Mouse (Mus musculus) hindbrain, embryonic 13.5 days (tissue): ENCODE measurements around the gene Treml1. TPM values are rescaled to one million over a fixed set of nuclear protein-coding genes. Genes with fewer than 3 reads are reported as not detected.
"Not testable (repeated sequence)": the region's sequence is repeated elsewhere in the genome, so short reads cannot be mapped to it uniquely, and the experiment has no call there.

ENCODE experiments used
- ATAC-seq: fragments of 200-750 bp; cut with Nextera tagmentation; 2 replicates; pipeline ENCODE4 v1.8.0; 2017; ENCODE audit warnings: moderate TSS enrichment; ENCODE audit not compliant: low FRiP score
- H3K27ac ChIP-seq: fragments of 300-500 bp; sonication (generic); 2 replicates; pipeline ENCODE4 v1.5.1; 2015; ENCODE audit warnings: inconsistent platforms, mild to moderate bottlenecking, moderate library complexity
- H3K27me3 ChIP-seq: fragments of 300-500 bp; sonication (generic); 2 replicates; pipeline ENCODE4 v1.6.1; 2015; ENCODE audit warnings: mild to moderate bottlenecking, inconsistent platforms
- H3K36me3 ChIP-seq: fragments of 300-500 bp; sonication (generic); 2 replicates; pipeline ENCODE4 v1.6.1; 2015; ENCODE audit warnings: mild to moderate bottlenecking, inconsistent platforms
- H3K4me1 ChIP-seq: fragments of 300-500 bp; sonication (generic); replicated peaks from 2 replicates; pipeline ENCODE4 v1.6.1; 2015; ENCODE audit warnings: inconsistent platforms
- H3K4me2 ChIP-seq: fragments of 300-500 bp; sonication (generic); 2 replicates; pipeline ENCODE4 v1.6.1; 2015; ENCODE audit warnings: inconsistent platforms, mild to moderate bottlenecking, moderate library complexity
- H3K4me3 ChIP-seq: fragments of 300-500 bp; sonication (generic); 2 replicates; pipeline ENCODE4 v1.5.1; 2015; ENCODE audit warnings: mild to moderate bottlenecking, inconsistent platforms
- H3K9ac ChIP-seq: fragments of 300-500 bp; sonication (generic); 2 replicates; pipeline ENCODE4 v1.6.1; 2015; ENCODE audit warnings: mild to moderate bottlenecking, inconsistent platforms
- H3K9me3 ChIP-seq: fragments of 300-500 bp; sonication (generic); 2 replicates; pipeline ENCODE4 v1.6.1; 2016; ENCODE audit warnings: inconsistent platforms
- WGBS: fragments of 180-500 bp; shearing (Covaris S2); methylation state at CpG from one replicate; pipeline ENCODE4 v1.1.7; 2015; 5-methylcytosine and 5-hydroxymethylcytosine counted together
- polyA plus RNA-seq: library from polyadenylated mRNA; unstranded; fragments of >200 nt; fragmentation: Nextera tagmentation; extraction: Ambion mirVana; gene quantifications from 2 replicates; pipeline ENCODE4 v1.2.1, GENCODE M21; 2015

The Treml1 gene
- polyA plus RNA-seq = 0.74 and 1.00 TPM in 2 replicates

GRCm38 (mm10) chr17:48359616-48360015 is at the start of gene Treml1:
Gene Treml1 (plus strand): TSS chr17:48359916.
- no peak for ATAC-seq
- H3K4me3 ChIP-seq = no peak within 1 kb of the TSS
- no peak within 1 kb of the TSS for H3K9ac ChIP-seq
- H3K4me2 ChIP-seq = no peak within 1 kb of the TSS
- H3K4me1 ChIP-seq = no peaks in the 10 kb centered on the region
- no peaks in the 10 kb centered on the region for H3K27me3 ChIP-seq
- 83% methylated on average over 7 of the region's 7 CpGs for WGBS
- H3K36me3 ChIP-seq = no peaks in the 10 kb centered on the region
- H3K27ac ChIP-seq = no peak within 1 kb of the TSS
- no peaks in the 10 kb centered on the region for H3K9me3 ChIP-seq

GRCm38 (mm10) chr17:48312124-48312523 is 47.6 kb upstream of the Treml1 start:
- H3K27ac ChIP-seq = no peak overlapping the region
- ATAC-seq = no peak
- WGBS = 87% methylated on average over 2 of the region's 2 CpGs
- H3K4me3 ChIP-seq = no peak overlapping the region
- no peaks in the 10 kb centered on the region for H3K4me1 ChIP-seq
- H3K36me3 ChIP-seq = no peaks in the 10 kb centered on the region
- H3K27me3 ChIP-seq = no peaks in the 10 kb centered on the region
- H3K9me3 ChIP-seq = no peaks in the 10 kb centered on the region
- no peak overlapping the region for H3K4me2 ChIP-seq
- H3K9ac ChIP-seq = no peak overlapping the region

- H3K9ac ChIP-seq, H3K4me3 ChIP-seq, H3K36me3 ChIP-seq, H3K27me3 ChIP-seq, H3K4me2 ChIP-seq, H3K9me3 ChIP-seq, H3K27ac ChIP-seq, H3K4me1 ChIP-seq, ATAC-seq: not testable (repeated sequence)
- 93% methylated on average over 3 of the region's 3 CpGs for WGBS
Observed at GRCm38 (mm10) chr17:48315905-48316579, 43.7 kb upstream of the Treml1 start, which contains the start of gene B430306N03Rik. Gene B430306N03Rik (plus strand): TSS chr17:48316141.

DNA sequence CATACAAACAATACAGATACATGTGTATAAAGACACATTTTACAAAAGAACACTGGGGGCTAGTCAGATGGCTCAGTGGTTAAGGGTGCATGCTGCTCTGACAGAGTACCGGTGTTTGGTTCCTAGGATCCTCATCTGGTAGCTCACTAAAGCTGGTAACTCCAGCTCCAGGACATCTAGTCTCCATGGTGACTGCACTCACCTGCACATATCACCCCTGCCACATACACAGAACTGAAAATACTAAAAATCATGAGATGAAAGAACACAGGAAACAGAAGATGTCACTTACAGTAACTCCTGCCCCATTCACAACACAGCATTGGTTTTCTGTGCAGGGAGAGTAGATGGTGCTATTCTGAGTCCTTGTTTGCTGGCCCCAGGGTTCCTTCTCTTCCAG is 41.0 kb upstream of the Treml1 start:
- Histone ChIP-seq H3K27me3 (no peaks in the 10 kb centered on the region), H3K27ac (no peak overlapping the region), H3K9me3 (no peaks in the 10 kb centered on the region), H3K4me2 (no peak overlapping the region), H3K36me3 (no peaks in the 10 kb centered on the region), H3K4me3 (no peak overlapping the region), H3K4me1 (no peaks in the 10 kb centered on the region), H3K9ac (no peak overlapping the region)
- WGBS = 100% methylated on average over 1 of the region's 1 CpGs
- no peak for ATAC-seq

DNA sequence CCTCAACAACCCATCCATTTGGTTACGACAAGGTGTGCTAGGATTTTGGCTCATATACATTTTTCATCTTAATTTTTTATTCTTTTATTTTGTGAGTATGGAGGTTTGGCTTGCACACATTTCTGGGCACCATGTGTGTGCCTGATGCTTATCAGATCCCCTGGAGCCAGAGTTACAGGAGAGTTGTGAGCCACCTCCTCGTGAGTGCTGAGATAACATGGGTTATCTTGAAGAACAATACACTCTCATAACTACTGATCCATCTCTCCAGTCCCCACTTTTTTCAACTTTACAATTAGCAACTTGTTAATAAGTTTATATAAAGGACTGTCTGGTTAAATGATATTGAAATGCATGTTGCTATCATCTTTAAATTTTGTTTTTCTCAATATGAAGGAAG is 38.4 kb upstream of the Treml1 start:
- Histone ChIP-seq H3K27me3 (no peaks in the 10 kb centered on the region), H3K36me3 (no peaks in the 10 kb centered on the region), H3K4me2 (no peak overlapping the region), H3K9me3 (no peaks in the 10 kb centered on the region), H3K9ac (no peak overlapping the region), H3K4me3 (no peak overlapping the region), H3K4me1 (no peaks in the 10 kb centered on the region), H3K27ac (no peak overlapping the region)
- no peak for ATAC-seq
- 87% methylated on average over 2 of the region's 2 CpGs for WGBS

DNA sequence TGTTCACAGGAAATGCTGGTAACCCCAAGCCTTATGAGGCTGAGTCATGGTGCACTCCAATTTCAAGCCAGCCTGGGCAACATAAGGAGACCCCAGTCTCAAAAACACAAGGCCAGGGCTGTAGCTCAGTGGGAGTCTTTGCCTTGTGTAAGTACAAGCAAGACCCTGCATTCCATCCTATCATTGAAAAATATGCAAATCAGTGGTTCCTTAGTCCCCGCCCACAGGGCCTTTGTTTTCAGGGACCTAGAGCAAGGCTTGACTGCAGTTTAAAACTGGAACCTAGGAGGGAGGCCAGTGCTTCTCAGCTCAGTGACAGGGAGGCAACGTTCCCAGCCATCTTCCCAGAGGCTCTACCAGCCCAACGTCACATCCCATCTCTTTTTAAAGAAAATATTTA is 36.5 kb upstream of the Treml1 start:
- Histone ChIP-seq H3K27ac (no peak overlapping the region), H3K27me3 (no peaks in the 10 kb centered on the region), H3K36me3 (no peaks in the 10 kb centered on the region), H3K4me3 (no peak overlapping the region), H3K9ac (no peak overlapping the region), H3K4me1 (no peaks in the 10 kb centered on the region), H3K4me2 (no peak overlapping the region), H3K9me3 (no peaks in the 10 kb centered on the region)
- WGBS = 65% methylated on average over 3 of the region's 3 CpGs
- no peak for ATAC-seq

- H3K27ac ChIP-seq = no peak overlapping the region
- no peaks in the 10 kb centered on the region for H3K27me3 ChIP-seq
- no peaks in the 10 kb centered on the region for H3K9me3 ChIP-seq
- no peak overlapping the region for H3K4me2 ChIP-seq
- no peak overlapping the region for H3K4me3 ChIP-seq
- WGBS = 92% methylated on average over 5 of the region's 5 CpGs
- H3K9ac ChIP-seq = no peak overlapping the region
- H3K36me3 ChIP-seq = no peaks in the 10 kb centered on the region
- no peak for ATAC-seq
- no peaks in the 10 kb centered on the region for H3K4me1 ChIP-seq
Observed at GRCm38 (mm10) chr17:48324258-48324657, 35.5 kb upstream of the Treml1 start.

DNA sequence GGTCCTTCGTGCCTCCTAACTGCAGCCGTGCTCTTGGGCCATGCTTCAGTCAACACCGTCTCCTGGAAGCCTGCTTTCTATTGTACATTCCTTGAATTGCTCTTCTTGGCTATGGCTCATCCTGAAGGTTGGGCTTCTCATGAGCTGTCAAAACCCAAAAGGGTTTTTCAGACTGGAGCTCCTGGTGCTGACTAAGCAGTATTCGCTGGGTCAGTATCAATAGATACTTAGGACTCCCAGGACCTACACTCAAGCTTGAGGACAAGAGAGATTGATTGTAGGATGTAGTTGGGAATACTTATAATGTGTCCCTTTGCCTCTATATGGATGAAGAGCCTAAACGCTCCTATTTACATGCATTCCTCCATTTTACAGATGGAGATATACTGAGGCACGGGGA is 34.6 kb upstream of the Treml1 start:
- Histone ChIP-seq H3K4me2 (no peak overlapping the region), H3K4me1 (no peaks in the 10 kb centered on the region), H3K9me3 (no peaks in the 10 kb centered on the region), H3K27ac (no peak overlapping the region), H3K4me3 (no peak overlapping the region), H3K9ac (no peak overlapping the region), H3K27me3 (no peaks in the 10 kb centered on the region), H3K36me3 (no peaks in the 10 kb centered on the region)
- no peak for ATAC-seq
- 97% methylated on average over 6 of the region's 6 CpGs for WGBS

DNA sequence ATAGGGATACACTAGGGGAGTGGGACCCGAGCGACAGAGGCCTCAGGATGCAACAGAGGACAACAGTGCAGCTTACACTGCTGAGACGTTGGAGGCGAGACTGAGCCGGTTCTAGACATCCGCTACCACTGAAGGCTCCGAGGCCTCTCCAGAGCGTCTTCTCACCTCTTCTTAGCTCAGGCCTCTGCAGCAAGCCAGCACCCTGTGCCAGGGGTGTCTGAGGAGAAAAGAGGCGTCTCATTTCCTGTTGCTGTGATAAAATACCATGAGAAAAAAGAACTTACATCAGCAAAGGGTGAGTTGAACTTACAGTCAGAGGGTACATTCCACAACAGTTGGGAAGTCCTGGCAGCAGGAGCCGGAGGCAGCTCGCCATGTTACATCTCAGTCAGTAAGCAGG is 34.1 kb upstream of the Treml1 start:
- H3K36me3 ChIP-seq = no peaks in the 10 kb centered on the region
- 93% methylated on average over 11 of the region's 11 CpGs for WGBS
- no peaks in the 10 kb centered on the region for H3K9me3 ChIP-seq
- no peaks in the 10 kb centered on the region for H3K27me3 ChIP-seq
- H3K9ac ChIP-seq = no peak overlapping the region
- H3K27ac ChIP-seq = no peak overlapping the region
- ATAC-seq = no peak
- no peaks in the 10 kb centered on the region for H3K4me1 ChIP-seq
- H3K4me2 ChIP-seq = no peak overlapping the region
- no peak overlapping the region for H3K4me3 ChIP-seq

- Histone ChIP-seq H3K36me3 (no peaks in the 10 kb centered on the region), H3K27ac (no peak overlapping the region)
- no peak for ATAC-seq
Observed at GRCm38 (mm10) chr17:48326656-48327055, 33.1 kb upstream of the Treml1 start.

DNA sequence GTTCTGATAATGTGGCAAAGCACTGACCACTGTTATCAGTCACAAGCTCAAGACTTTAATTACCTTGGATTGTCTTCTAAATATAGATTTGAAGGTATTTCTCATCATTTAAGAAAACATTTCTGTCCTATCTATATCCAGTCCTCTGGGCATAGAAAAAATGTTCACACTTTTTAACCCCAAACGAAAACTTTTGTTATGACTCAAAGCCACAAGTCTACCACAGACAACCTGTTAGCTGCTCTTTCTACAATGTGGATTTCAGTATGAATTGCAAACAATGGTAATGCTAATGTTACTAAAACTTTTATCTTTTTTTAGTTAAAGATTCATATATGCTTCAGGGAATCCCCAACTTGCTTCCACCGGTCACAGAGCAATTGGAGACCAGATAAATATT is 27.2 kb upstream of the Treml1 start:
- H3K4me1 ChIP-seq = no peaks in the 10 kb centered on the region
- 91% methylated on average over 2 of the region's 2 CpGs for WGBS
- no peak overlapping the region for H3K27ac ChIP-seq
- H3K4me2 ChIP-seq = no peak overlapping the region
- H3K9ac ChIP-seq = no peak overlapping the region
- ATAC-seq = no peak
- no peaks in the 10 kb centered on the region for H3K36me3 ChIP-seq
- H3K27me3 ChIP-seq = no peaks in the 10 kb centered on the region
- no peaks in the 10 kb centered on the region for H3K9me3 ChIP-seq
- H3K4me3 ChIP-seq = no peak overlapping the region

More at GRCm38 (mm10) chr17:48326656-48327055, 33.1 kb upstream of the Treml1 start:
- no peaks in the 10 kb centered on the region for H3K27me3 ChIP-seq
- 86% methylated on average over 4 of the region's 4 CpGs for WGBS
- H3K9ac ChIP-seq = no peak overlapping the region
- no peak overlapping the region for H3K4me2 ChIP-seq
- no peak overlapping the region for H3K4me3 ChIP-seq
- no peaks in the 10 kb centered on the region for H3K4me1 ChIP-seq
- no peaks in the 10 kb centered on the region for H3K9me3 ChIP-seq

GRCm38 (mm10) chr17:48334186-48334585 is 25.5 kb upstream of the Treml1 start:
- no peaks in the 10 kb centered on the region for H3K4me1 ChIP-seq
- 94% methylated on average over 4 of the region's 4 CpGs for WGBS
- H3K9ac ChIP-seq = no peak overlapping the region
- H3K27me3 ChIP-seq = no peaks in the 10 kb centered on the region
- H3K9me3 ChIP-seq = no peaks in the 10 kb centered on the region
- no peaks in the 10 kb centered on the region for H3K36me3 ChIP-seq
- H3K27ac ChIP-seq = no peak overlapping the region
- no peak overlapping the region for H3K4me3 ChIP-seq
- ATAC-seq = no peak
- no peak overlapping the region for H3K4me2 ChIP-seq

DNA sequence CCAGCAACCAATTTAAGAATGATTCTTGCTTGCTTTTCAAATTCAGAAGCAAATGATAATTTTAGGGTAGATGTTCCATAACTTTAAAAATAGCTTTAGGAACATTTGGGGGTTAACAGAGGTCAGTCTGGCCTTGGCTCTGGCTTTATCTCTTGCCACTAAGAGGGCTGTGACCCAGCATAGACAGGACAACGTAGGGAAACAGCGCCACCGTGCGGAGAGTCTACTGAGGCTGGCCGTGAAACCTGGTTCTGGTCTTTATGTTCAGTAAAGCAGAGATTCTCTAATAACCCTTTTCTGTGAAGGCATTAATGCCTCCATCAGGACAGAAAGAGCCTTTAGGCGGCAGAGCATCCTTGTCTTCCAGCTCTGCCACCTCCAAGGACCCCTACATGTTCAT is 22.9 kb upstream of the Treml1 start:
- Histone ChIP-seq H3K4me2 (no peak overlapping the region), H3K4me3 (no peak overlapping the region), H3K36me3 (no peaks in the 10 kb centered on the region), H3K27me3 (no peaks in the 10 kb centered on the region), H3K4me1 (no peaks in the 10 kb centered on the region), H3K9me3 (no peaks in the 10 kb centered on the region), H3K27ac (no peak overlapping the region), H3K9ac (no peak overlapping the region)
- ATAC-seq = no peak
- 2% methylated on average over 6 of the region's 6 CpGs for WGBS
